Mouse (Mus musculus) cerebellum, adult 8-10 months (tissue): ENCODE results near the gene Wnt2b.

Source experiments
- DNase-seq: peaks from one replicate; pipeline ENCODE4 v3.0.0; 2022

Gene Wnt2b

DNA sequence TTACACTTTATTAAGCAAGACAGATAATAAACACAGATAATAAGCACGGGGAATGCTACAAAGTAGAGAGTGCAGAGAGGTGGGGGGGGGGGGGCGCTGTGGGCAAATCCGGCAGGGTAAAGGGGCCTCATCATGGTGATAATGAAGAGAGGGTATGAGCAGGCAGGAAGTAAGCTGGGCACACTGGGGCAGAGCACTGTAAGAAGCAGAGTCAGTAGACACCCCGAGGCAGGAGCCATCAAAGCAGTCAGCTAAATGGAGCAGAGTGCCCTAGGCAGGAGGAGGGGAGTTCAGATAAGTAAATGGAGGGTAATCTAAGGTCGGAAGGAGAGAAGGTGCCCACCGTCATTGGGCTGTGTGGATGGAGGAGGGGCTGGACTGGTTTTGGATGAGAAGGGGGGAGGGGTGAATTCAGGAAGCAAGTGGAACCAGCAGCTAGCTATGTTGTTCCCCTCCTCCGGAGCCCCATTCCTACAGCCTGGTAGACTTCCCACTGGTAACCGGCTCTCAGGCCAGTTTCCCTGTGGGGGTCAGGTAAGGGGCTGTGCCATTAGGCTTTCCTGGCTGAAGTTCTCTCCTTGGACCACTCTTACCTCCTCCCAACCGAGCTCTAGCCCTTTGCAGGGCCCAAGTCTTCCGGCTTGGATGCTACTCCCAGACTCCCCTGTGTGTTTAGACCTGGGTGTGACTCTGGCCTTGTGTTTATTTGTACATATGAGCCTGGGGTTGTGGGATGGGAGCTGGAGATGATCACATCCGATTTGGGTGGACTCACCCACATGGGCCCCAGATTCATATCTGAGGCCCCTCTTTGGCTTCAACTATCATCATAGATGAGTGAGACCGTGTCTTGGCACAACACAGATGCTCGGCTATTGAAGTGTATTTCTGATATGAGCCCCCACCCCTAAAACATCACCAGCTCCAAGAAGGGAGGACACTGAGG is 1.9 kb upstream of the Wnt2b start:
- DNase-seq: no peak

DNA sequence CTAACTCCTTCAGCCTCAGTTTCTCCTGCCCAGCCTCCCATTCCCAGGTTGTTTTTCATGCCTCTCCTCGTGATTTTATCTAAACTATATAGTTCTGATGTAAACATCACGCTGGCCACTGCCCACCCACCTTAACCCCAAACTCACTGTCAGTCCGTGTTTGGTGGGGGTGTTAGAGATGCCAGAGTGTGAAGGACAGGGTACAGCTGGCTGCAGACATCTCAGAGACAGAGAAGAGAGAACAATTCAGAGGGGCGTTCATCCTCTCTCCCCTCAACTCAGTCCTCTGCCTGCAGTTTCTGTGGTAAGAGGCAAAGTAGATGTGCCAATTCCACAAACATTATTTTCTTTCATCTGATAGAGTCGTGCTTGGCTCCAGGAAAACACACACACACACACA is 1.1 kb upstream of the Wnt2b start:
- no peak for DNase-seq

DNA sequence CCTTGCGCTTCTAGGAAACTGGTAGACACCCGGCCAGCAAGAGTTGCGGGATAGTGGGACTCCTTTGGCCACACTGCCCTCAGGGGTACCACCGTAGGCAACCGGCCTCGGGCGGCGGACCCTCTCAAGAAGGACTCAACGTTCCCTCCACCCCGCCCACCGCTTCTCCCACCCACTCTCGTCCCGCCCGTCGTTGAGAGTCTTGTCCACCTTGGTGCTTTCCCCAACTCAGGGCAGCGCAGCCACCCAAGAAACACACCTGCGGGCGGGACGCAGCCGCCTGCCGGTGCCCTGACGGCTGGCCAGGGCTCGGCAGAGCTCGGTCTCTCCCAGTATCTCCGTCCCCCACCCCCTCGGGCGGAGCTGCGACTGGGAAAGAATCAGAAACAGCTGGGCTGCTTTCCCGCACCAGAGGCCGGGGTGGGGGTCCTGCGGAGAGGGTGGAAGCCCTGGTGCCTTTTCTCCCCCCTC is 455 bp upstream of the Wnt2b start:
- DNase-seq: no peak

DNA sequence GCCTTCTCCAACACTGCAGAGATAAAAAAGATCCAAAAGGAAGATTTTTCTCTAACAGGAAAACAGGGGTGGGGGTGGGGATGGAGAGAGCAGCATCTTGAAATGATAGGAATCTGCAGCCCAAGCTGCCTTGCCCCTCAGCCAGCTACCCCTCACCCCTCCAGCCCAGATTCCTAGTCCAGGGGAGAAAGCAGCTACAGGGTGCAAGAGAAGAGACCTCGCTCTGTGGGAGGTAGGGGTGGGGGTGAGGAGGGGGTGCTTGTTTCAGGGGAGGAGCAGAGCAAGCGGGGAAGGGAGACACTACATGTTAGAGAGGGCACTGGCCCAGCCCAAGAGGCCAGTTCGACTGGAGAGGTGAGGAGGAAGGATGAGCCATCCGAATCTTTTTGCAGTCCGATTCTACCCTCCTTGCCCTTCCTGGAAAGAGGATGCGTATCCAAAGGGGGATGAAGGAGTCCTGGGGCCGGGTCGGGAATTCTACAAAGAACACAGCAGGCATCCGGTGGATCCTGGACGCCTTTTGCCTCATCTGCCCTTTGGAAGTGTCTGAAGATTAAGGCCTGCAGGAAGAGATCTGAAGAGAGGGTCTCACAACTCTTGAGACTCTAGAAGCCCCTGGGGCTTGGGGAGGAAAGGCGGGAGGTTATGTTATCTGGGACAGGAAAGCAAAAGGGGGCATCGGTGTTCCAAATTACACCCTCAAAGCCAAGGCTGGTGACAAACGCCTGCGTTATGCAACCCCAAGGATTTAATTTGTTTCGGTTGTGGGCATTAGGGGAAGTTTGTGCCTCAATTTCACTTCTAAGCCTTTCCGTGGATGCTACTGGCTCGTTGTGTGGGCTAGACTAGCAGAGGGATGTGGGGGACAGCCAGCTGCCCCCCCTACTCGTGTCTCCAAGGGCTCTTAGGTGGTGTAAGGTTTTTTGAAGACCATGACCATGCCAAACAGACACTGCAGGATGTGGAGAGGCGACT is 1.4 kb downstream of the Wnt2b start:
- no peak for DNase-seq

DNA sequence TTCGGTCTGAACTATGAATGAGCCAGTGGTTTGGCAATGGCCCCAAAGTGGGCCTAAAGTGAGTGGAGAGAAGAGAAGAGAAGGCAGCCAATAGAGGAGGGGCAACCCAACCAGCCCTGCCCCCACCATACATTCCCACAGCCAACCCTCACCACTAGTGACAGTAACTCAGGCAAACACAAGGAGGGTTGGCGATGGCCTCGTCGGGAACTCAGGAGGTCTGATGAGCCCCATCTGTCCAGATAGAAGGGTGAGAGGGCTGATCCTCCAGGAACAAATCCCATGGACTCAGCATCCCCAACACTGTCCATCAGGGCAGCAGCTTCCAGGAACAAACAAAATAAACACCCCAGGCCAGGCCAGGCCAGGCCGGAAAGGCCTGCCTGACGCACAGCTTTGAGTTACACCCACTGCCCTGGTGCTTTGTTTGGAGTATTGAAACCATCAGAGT is 5.6 kb downstream of the Wnt2b start:
- no peak for DNase-seq

DNA sequence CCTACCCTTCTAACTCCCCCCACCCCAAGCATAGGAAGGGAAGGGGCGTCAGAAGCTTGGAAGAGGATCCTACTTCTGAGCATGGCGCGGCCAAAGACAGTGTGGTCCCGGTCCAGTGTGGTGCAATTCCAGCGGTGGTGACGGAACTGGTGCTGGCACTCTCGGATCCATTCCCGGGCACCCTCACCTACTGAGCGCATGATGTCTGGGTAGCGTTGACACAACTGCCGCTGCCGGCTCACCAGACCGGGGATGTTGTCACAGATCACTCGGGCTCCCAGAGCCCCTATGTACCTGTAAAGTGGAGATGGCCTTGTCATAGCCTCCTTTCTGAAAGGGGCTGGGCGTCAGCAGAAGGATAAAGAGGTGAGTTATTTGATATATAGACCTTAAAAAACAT is 7.2 kb downstream of the Wnt2b start:
- no peak for DNase-seq

DNA sequence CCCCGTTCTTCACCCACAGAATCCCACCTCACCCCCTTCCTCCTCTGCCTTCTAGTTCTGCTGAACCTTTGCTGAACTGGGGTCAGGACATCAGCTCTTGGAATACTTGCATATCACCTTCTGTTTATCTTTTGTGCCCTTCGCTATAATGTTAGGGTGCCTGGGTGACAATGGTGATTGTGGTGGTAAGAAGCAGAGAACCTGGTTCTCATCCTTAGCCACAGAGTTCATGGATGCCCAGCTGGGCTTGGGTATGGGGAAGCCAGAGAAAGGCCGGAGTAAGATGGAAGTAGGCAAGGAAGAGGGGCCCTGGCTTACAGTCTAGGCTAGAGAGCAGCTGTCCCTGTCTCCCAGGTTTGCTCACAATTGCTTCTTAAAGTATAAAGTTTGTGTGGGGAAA is 7.6 kb downstream of the Wnt2b start:
- DNase-seq: no peak

DNA sequence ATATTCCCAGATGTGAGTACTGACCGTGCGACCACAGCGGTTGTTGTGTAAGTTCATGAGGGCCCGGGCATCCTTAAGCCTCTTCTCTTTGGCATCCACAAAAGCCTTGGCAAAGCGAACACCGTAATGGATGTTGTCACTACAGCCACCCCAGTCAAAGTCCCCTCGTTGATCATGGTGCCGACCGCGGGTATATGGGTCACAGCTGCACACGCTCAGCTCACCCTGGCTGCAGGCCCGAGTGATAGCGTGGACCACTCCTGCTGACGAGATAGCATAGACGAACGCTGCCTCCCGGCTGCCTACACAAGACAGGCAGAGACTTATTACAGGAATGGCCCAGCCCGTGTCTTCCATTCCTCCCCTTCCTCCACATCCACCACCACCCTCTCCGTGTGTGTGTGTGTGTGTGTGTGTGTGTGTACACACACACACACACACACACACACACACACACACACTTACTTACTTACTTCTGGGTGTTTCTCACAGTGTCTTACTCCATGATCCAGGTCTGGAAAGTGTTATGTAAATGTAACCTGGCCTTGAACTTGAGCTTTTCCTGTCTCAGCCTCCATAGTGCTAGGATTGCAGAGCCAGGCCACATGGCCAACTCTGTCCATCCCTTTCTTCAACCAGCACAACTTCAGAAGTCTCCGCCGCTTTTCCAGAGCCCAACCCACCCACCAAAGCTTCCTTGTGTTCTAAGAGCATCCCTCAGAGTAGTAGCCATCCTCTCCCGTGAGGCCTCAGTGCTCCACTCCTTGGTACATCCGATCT is 8.6 kb downstream of the Wnt2b start:
- DNase-seq: no peak

DNA sequence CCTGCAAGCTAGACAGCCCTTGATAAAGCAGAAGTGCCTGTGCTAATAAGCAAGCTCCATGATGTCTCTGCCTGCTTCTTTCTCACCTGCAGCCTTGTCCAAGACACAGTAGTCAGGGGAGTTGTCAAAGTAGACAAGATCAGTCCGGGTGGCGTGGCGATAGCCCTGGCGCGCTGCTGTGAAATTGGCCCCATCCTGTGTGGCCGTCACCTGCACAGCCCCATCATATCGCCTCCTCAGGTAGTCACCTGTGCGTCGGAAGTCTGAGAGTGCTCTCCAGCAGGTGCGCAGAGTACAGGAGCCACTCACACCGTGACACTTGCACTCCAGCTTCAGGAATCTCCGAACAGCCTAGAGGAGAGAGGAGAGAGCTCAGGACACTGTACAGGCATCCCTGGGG is 10.8 kb downstream of the Wnt2b start:
- no peak for DNase-seq

DNA sequence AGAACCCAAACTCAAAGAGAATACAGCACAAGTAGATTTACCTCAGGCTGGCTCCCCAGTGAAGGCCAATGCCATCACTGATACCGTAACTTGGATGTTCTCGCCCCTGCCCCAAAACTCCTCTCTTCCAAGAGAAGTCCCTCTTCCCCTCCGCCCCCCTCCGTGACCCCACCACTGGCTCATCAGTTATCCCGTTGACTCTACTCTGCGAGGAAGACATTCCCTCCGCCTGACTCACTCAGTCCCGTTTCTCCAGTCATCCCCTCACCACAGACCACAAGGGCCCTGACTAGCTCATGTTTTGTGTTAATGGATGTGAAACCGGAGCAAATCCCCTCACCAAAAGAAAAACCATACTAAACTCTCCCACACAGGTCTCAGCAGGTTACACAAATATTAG is 16.8 kb downstream of the Wnt2b start:
- DNase-seq: no peak

DNA sequence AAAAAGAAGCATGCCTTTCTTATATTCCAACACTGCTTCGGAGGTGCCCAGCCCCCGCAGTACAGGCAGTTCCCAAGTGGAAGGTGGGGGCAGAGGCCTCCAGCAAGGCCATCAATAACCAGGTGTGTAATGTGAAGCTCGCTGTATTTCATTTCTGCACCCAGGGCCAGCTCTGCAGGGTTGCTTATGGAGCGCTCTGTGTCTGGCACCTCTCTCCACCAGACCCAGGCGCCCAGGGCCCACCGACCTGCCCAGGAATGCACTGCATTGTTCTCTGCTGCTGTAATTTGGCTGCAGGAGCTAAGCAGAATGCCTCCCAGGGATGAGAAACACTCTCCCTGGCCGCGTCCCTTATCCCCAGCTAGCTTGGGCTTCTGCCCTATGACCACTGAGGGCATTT is 18.4 kb downstream of the Wnt2b start:
- no peak for DNase-seq

DNA sequence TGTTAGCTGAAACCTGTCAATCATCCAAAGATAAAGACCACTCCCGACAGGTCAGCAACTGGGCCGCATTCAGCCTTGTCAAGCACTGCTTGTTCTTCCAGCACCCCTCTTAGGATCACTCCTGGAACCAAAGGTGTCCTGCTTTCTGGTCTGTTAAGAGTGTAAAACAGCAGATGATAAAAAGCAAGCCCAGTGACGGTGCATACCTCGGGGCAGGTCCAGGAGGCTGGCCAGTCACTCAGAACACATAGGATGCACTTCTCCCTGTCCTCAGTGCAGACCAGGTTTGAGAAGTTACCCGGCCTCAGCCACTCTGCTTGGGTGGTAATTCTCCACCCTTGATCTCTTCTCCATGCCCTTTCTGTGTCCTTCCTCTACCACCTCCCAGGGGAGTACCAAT is 19.0 kb downstream of the Wnt2b start:
- DNase-seq: no peak

DNA sequence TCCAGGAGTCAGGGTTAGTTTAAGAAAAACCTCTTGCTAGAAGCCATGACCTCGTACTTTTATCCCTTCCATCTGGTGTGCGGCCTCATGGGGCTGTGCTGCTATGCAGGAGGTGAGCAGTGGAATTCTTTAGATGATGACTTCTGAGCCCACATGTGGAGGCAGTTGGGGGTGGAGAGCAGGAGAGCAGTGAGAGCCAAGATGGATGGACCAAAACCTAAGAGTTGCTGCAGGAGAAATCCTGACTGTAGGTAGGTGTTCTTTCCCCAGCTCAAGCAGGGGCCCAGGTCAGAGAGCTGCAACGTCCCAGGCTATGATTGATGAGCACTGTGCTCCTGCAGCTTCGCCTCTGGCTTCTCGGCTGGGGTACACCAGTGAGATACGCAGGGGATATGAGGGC is 21.0 kb downstream of the Wnt2b start:
- DNase-seq: no peak

DNA sequence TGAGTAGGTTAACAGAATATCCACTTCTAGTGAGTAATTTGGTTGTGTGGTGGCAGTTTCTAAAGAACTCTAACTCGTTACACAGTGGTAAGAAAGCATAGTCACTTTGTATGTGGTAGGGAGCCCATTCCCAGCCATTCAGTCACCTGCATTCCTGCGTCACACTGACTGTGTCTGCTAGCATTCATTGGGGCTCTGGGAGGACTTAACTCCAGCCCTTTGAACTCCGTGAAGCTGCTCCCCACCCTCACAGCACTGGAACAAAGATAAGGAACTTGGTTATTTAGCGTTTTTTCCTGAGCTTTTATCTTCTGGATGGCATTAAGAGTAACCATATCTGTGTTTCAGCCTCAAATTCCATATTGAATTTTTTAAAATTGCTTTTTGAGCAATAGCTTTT is 23.4 kb downstream of the Wnt2b start:
- no peak for DNase-seq

DNA sequence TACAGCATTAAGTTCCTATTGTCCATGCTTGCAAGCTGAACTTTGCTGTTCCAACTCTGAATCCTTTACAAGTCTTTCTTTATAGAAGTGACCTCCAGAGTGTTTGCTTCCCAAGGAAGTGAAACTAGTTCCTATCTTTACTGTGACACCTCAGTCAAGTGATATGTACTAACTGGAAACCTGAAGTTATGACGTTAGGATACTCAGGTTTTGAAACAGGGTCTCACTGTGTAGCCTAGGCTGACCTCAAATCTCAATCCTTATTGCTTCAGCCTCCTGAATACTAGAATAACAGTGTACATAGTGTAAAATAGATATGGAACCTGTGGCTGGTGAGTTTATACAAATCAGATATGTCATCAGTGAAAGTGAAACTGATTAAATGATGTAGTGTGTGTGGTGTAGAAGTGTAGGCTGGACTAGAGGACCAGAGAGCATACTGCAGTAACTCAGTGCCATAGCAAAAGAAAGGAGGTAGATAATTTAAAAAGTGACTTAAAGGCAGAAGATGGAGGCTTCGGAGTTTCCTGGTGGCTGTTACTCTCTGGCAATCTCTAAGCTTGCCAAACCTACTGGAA is 23.9 kb downstream of the Wnt2b start:
- no peak for DNase-seq

DNA sequence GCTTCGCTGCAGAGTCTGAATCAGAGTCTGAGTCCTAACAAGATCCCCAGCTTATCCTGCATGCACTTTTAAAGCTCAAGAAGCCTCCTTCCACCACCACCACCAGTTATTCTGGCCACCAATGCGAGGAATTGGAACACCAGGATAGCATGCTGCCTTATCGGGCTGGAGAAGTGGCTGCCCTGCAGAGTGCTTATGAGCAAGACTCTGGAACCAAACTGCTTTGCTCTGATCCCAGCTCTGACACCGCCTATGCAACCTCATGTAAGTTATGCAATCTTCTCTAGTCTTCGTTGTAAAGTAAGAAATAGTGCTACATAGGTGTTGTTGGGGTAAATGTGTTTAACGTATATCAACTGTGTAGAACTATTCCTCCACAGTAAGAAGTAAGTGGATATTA is 32.3 kb downstream of the Wnt2b start:
- DNase-seq: no peak

DNA sequence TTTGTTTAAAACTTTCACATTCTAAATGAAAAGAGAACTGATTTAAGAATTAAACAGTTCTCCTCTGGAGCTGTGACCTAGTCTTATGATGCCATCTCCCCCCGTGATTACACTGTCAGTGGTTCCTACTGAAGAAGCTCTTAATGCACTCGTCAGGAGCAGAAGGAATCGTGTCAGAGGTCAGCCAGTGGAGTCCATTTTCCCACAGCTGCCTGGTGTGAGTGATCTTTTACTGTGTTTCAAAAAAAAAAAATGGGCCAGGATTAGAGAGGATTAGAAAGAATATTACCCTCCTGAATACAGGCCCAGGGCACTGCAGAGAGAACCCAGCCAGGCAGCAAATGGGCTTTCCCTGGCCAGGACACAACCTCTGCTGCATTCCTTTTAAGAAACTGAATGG is 46.7 kb downstream of the Wnt2b start:
- no peak for DNase-seq

DNA sequence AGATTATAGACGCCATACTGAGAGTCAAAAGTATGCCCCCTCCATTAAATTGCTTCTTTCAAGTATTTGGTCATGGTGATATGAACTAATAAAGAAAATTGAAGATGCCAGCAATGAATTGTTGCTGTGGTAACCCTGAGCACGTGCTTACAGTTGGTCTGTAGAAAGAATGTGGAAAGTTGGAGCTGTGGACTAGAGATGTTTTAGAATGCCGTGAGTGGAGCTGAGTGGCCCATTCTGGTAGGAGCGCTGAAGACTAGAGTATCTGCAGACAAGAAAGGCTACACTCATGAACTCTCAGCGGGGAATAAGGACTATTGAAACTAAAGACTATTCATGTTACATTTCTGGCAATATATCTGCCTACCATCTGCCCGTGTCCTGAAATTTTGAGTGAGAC is 52.5 kb downstream of the Wnt2b start:
- no peak for DNase-seq

DNA sequence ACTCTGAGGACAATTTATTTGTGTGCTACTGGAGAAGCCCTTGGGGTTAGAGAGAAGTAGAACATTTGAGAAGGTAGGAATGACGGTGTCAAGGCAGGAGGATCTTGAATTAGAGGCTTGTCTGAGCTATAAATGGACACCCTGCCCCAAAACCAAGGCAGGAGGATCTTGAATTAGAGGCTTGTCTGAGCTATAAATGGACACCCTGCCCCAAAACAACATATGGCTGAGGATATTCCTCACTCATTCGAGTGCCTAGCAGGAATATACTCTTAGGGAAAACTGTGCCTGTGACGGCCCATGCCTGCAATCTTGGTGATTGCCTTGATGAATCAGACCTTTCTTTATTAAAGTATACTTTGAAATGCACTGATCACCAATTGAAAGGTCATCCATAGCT is 55.7 kb downstream of the Wnt2b start:
- no peak for DNase-seq

DNA sequence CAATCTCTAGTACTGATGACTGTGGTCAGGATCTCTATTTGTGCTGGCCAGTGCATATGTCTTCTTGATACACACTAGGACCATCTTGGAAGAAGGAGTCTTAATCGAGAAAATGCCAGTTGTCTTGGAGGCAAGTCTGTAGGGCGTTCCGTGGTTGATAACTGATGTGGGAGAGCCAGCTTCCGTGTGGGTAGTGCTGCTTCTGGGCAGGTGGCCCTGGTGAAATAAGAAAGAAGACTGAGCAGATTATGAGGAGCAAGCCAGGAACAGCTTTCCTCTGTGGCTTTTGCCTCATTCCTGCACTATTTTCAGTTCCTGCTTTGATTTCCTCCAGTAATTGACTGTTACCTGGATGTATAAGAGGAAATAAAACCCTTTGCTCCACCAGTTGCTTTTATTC is 56.3 kb downstream of the Wnt2b start:
- no peak for DNase-seq

DNA sequence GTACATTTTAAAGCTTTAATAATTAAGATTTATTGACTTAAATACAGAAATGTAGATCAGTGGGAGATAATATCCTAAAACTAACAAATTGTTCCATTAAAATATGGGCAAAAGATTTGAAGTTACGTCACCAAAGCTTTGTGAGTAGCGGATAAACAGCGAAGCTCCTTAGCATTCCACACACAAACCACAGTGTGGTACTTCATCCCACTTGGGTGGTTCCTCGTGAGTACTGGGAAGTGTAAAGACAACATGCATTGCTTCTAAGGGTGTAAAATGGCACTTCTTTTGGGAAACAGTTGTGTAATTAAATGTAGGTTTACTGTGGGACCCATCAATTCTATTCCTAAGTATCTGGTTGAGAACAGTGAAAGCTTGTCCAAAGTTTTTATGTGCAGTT is 60.6 kb downstream of the Wnt2b start:
- no peak for DNase-seq

DNA sequence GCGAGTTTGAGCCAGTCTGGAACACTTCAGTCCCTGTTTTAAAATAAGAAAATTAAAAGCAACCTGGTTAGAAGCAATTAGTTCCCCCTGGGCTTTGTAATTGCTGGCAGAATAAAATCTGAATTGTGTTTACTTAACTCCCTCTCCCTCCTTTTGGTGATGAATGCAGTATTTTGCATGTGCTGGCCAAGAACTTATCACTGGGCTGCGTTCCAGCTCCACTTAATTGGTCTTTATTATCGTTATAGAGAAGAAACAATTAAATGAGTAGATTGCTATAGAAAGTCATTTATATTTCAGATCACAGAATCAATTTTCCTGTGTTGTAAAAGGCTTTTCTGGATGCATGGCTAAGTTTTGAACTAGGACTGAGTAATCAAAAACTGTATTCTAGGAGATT is 65.6 kb downstream of the Wnt2b start:
- DNase-seq: no peak
